Mouse (Mus musculus) liver, embryonic 11.5 days (tissue): ENCODE measurements around the gene Serinc5. TPM values are rescaled to one million over a fixed set of nuclear protein-coding genes. Genes with fewer than 3 reads are reported as not detected.
A peak's percentile ranks its signal among the peaks of the same experiment; 100 is the strongest.

ENCODE experiments used
- ATAC-seq: fragments of 200-750 bp; cut with Nextera tagmentation; replicated peaks from 2 replicates; pipeline ENCODE4 v1.8.0; 2017; ENCODE audit warnings: moderate number of reproducible peaks, mild to moderate bottlenecking, moderate TSS enrichment, moderate library complexity; ENCODE audit not compliant: low FRiP score
- DNase-seq: peaks from one replicate; pipeline ENCODE4 v3.0.0-alpha.2; 2017; ENCODE audit warnings: low spot score
- H3K27ac ChIP-seq: fragments of 300-500 bp; sonication (generic); 2 replicates; pipeline ENCODE4 v1.5.1; 2014; ENCODE audit warnings: mild to moderate bottlenecking, low read depth, low read length, control low read depth
- H3K27me3 ChIP-seq: fragments of 300-500 bp; sonication (generic); replicated peaks from 2 replicates; pipeline ENCODE4 v1.6.1; 2014; ENCODE audit warnings: low read length, mixed read lengths; ENCODE audit not compliant: control insufficient read depth, insufficient read depth
- H3K36me3 ChIP-seq: fragments of 300-500 bp; sonication (generic); 2 replicates; pipeline ENCODE4 v1.6.1; 2014; ENCODE audit warnings: mild to moderate bottlenecking, low read length, moderate library complexity, mixed read lengths; ENCODE audit not compliant: control insufficient read depth, insufficient read depth
- H3K4me1 ChIP-seq: fragments of 300-500 bp; sonication (generic); replicated peaks from 2 replicates; pipeline ENCODE4 v1.6.1; 2014; ENCODE audit warnings: low read length, mixed read lengths; ENCODE audit not compliant: control insufficient read depth, insufficient read depth
- H3K4me2 ChIP-seq: fragments of 300-500 bp; sonication (generic); 2 replicates; pipeline ENCODE4 v1.6.1; 2014; ENCODE audit warnings: mild to moderate bottlenecking, control low read depth, moderate library complexity
- H3K4me3 ChIP-seq: fragments of 300-500 bp; sonication (generic); 2 replicates; pipeline ENCODE4 v1.5.1; 2014; ENCODE audit warnings: low read depth, low read length, control low read depth
- H3K9ac ChIP-seq: fragments of 300-500 bp; sonication (generic); 2 replicates; pipeline ENCODE4 v1.6.1; 2014; ENCODE audit warnings: low read depth, low read length, control low read depth
- H3K9me3 ChIP-seq: fragments of 300-500 bp; sonication (generic); 2 replicates; pipeline ENCODE4 v1.6.1; 2016; ENCODE audit warnings: low read length, inconsistent platforms, mixed read lengths; ENCODE audit not compliant: control insufficient read depth
- WGBS: fragments of 180-500 bp; shearing (Covaris S2); extraction: QIAGEN DNeasy Blood & Tissue Kit; methylation state at CpG from one replicate; pipeline ENCODE4 v1.1.7; 2014; 5-methylcytosine and 5-hydroxymethylcytosine counted together
- polyA plus RNA-seq: library from polyadenylated mRNA; unstranded; fragments of >200 nt; fragmentation: Nextera tagmentation; extraction: Ambion mirVana; gene quantifications from 2 replicates; pipeline ENCODE4 v1.2.1, GENCODE M21; 2014

The Serinc5 gene
- polyA plus RNA-seq: 27.5 and 30.3 TPM in 2 replicates

DNA sequence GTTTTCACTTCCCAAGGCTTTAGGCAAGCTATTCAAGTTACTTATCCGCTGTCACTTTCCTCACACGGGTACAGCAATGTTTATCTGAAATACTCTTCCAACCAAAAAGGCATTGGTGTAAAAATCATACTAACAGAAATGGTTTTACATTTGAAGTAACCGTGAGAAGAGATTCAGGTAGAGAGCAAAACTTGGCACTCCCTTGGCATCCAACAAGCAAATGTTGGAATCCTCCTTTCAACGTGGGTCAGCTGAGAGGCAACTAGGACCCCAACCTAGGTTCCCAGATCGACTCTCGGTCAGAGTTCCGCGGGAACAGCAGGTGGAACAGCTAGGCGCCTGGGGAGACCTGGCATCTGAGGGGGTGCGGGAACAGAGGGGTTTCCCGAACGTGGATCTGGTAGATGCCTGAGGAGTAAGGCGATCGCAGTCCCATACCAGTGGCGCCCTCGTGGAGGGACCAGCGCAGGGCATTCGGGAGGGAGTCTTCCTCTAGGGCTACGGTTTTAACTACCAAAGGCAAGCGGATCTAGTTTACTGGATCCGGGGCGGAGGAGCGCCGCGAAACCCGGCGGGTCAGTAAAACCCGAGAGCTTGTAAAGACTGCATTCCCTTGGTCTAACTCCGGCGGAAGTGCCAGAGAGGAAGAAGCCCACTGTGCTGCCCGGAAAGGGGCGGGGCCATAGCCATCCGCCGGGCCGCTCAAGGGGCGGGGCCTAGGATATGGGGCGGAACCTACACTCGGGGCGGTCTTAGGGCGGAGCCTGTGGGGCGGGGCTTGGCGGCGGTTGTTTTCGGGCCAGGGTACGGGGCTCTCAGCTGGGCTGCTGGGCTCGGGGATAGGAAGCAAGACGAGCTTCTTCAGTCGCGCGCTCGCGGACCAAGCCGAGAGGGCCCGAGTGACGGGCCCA, at the start of gene Serinc5:
Serinc5 (plus strand) TSS at position 781 of the 911 bp plus-strand sequence.
- under 1% methylated on average over 55 of the region's 55 CpGs for WGBS
- H3K4me1 ChIP-seq: peaks cover 17% of the 10 kb centered on the region

DNA sequence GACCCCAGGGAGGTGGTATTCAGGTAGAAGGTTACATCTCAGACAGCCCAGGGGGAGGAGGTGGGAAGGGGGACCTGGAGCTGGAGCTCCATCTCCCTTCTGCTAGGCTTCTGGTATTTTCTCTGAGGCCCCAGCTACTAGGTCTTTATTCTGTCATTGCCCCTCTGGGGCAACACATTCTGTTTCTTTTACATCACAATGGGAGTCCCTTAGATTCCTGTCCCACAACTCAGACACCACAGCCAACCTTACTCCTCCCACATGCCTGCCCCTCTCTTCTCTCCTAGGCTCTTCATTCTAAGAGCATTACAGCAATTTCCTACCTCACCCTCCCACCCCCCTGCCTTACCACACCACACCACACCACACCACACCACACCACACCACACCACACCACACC, 34.8 kb upstream of the Serinc5 start, which contains the start of gene Spz1:
Spz1 (minus strand) TSS at position 101 of the 400 bp plus-strand sequence.
- no peak within 1 kb of the TSS for H3K4me3 ChIP-seq
- H3K27ac ChIP-seq: no peak within 1 kb of the TSS
- H3K4me1 ChIP-seq: peaks cover 6% of the 10 kb centered on the region
- no peaks in the 10 kb centered on the region for H3K27me3 ChIP-seq
- H3K9ac ChIP-seq: no peak within 1 kb of the TSS
- H3K9me3 ChIP-seq: no peaks in the 10 kb centered on the region
- ATAC-seq: no peak
- no peaks in the 10 kb centered on the region for H3K36me3 ChIP-seq
- DNase-seq: no peak
- H3K4me2 ChIP-seq: no peak within 1 kb of the TSS

More for the DNA sequence above, at the start of gene Serinc5:
- Histone ChIP-seq H3K4me2 (peak within 1 kb of the TSS; percentile 92), H3K27ac (peak within 1 kb of the TSS; percentile 98), H3K27me3 (no peaks in the 10 kb centered on the region), H3K9me3 (no peaks in the 10 kb centered on the region), H3K4me3 (peak within 1 kb of the TSS; percentile 80), H3K9ac (peak within 1 kb of the TSS; percentile 95), H3K36me3 (no peaks in the 10 kb centered on the region)
- peak; percentile 98 for DNase-seq
- ATAC-seq: peak; percentile 93

DNA sequence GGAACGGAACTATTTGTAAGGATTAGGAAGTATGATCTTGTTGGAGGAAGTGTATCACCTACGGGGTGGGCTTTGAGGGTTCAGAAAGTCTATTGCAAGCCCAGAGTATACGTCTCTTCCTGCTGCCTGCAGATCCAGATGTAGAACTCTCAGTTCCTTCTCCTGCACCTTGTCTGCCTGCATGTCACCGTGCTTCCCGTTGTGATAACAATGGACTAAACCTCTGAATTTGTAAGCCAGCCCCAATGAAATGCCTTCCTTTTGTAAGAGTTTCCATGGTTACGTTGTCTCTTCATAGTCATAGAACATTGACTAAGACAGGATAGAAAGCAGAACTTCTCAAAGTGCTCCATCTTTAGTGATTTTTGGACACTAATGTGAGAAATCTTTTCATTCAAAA, 34.2 kb upstream of the Serinc5 start:
- ATAC-seq (no peak), DNase-seq (no peak)
- Histone ChIP-seq H3K36me3 (no peaks in the 10 kb centered on the region), H3K4me2 (no peak overlapping the region), H3K27ac (no peak overlapping the region), H3K9ac (no peak overlapping the region), H3K9me3 (no peaks in the 10 kb centered on the region), H3K27me3 (no peaks in the 10 kb centered on the region), H3K4me1 (peaks cover 7% of the 10 kb centered on the region), H3K4me3 (no peak overlapping the region)
- 55% methylated on average over 6 of the region's 6 CpGs for WGBS

DNA sequence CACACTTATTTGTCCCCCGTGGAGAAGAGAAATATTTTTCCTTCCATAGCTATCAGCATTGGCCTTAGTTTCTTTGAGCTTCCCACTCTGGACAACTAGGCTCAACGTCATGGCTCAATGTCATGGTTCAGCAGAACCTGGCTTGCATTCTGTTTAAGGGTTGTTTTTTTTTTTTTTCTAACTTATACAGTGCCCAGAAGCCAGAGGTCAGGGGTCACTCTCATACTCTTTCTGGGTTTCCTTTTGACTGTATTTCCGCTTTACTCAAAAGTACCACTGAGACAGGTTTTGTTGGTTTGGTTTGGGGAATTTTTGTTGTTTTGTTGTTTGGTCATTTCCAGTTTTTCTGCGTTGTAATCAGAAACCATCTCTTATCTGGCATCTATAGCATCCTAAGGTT, 32.7 kb upstream of the Serinc5 start:
- Histone ChIP-seq H3K9ac (no peak overlapping the region), H3K9me3 (no peaks in the 10 kb centered on the region), H3K4me1 (peaks cover 7% of the 10 kb centered on the region), H3K4me3 (no peak overlapping the region), H3K27ac (no peak overlapping the region), H3K4me2 (no peak overlapping the region), H3K27me3 (no peaks in the 10 kb centered on the region), H3K36me3 (no peaks in the 10 kb centered on the region)
- DNase-seq (no peak), ATAC-seq (no peak)
- whole genome bisulfite sequencing: 71% methylated on average over 4 of the region's 4 CpGs

DNA sequence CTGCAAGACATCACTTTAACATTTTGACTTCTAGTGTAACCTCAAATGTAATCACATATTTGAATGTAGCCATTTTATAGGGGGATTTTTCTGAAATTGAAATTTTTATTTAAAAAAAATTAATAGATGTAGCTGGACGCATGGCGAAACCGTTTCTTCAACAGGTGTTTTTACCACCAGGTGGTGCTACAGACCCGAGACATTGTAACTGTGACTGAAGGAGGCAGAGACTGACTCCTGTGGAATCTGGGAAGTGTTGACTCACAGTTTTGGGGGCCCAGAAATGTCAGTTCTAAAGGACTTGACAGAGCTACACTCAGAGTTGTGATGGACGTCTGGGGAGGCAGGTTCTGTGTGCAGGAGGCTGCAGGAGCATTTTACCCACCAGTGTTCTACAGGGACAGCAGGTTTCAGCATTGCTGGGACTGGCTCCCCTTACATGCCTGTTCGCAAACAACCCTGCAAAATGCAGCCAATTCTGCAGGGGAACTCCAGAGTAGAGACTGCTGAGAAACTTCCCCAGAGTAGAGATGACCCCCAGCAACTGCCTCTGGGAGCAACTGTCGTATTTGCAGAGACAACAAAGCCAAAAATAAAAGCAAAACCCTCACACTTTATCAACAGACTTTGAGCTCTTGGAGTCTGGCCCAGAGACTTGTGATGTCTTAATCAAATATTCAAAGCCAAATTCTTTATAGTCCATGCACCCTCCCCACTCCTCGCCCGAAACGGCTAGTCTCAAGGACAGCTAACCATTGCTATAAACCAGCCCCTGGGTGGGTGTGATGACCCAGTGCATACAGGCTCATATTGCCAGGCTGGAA, 30.5 kb upstream of the Serinc5 start:
- H3K27me3 ChIP-seq: no peaks in the 10 kb centered on the region
- no peak overlapping the region for H3K4me2 ChIP-seq
- DNase-seq (peak; percentile 45), ATAC-seq (peak; percentile 71)
- WGBS: 42% methylated on average over 10 of the region's 10 CpGs
- H3K27ac ChIP-seq: no peak overlapping the region
- H3K4me1 ChIP-seq: peaks cover 7% of the 10 kb centered on the region
- peak overlapping the region; percentile 43 for H3K9ac ChIP-seq
- no peaks in the 10 kb centered on the region for H3K36me3 ChIP-seq
- H3K4me3 ChIP-seq: no peak overlapping the region
- H3K9me3 ChIP-seq: no peaks in the 10 kb centered on the region

DNA sequence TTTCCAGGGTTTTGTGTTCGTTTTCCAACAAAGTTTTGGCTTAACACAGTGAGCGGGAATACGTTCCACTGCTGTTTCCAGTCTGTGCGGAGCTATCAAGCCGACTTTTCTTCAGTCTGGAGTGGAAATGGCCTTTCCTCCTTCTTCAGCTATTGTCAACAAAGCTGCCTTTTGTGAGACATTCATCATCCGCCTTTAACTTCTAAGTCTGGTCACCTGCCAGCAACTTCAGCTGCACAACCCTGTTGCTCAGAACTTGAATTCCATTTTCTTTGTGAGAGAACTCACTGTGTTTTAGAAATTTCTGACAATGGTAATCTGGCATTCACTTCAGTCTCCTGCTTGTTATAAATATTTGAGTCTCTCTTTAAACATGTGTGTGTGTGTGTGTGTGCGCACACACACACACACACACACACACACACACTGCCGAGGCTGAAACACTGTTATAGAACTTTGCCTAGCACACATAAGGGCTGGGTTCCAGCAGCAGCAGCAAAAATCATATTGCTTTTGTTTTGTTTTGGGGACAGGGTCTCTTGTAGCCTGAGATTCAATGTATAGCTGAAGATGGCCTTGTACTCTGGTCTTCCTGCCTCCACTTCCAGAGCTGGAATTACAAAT, 26.7 kb upstream of the Serinc5 start:
- no peak overlapping the region for H3K4me3 ChIP-seq
- no peak overlapping the region for H3K27ac ChIP-seq
- no peaks in the 10 kb centered on the region for H3K9me3 ChIP-seq
- no peak for DNase-seq
- no peaks in the 10 kb centered on the region for H3K27me3 ChIP-seq
- H3K4me2 ChIP-seq: no peak overlapping the region
- no peak overlapping the region for H3K9ac ChIP-seq
- H3K36me3 ChIP-seq: no peaks in the 10 kb centered on the region
- 80% methylated on average over 8 of the region's 8 CpGs for WGBS
- ATAC-seq: no peak
- H3K4me1 ChIP-seq: peaks cover 16% of the 10 kb centered on the region

DNA sequence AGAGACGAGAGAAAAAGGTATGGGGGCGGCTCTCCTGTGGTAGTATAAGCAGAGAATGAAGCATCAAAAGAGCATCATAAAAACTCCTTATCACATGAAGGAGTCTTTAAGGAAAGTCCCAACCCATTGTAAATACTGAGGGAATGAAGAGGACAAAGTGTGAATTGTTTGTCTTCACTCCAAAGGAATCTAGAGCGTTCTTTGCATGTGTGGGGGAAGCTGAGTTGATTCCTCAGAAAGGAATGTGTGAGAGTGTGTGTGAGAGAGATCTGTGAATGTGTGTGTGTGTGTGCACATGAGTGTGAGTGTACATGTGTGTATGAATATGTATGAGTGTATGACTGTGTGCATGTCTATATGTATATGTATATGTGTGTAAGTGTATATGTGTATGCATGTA, 22.2 kb upstream of the Serinc5 start:
- H3K9me3 ChIP-seq: no peaks in the 10 kb centered on the region
- H3K27me3 ChIP-seq: no peaks in the 10 kb centered on the region
- WGBS: 62% methylated on average over 3 of the region's 3 CpGs
- peaks cover 30% of the 10 kb centered on the region for H3K4me1 ChIP-seq
- H3K9ac ChIP-seq: peak overlapping the region; percentile 44; the same call in 1 of the 2 replicates
- ATAC-seq (no peak), DNase-seq (no peak)
- no peak overlapping the region for H3K4me2 ChIP-seq
- H3K36me3 ChIP-seq: no peaks in the 10 kb centered on the region
- H3K4me3 ChIP-seq: no peak overlapping the region
- no peak overlapping the region; the same call in none of the 2 replicates for H3K27ac ChIP-seq

DNA sequence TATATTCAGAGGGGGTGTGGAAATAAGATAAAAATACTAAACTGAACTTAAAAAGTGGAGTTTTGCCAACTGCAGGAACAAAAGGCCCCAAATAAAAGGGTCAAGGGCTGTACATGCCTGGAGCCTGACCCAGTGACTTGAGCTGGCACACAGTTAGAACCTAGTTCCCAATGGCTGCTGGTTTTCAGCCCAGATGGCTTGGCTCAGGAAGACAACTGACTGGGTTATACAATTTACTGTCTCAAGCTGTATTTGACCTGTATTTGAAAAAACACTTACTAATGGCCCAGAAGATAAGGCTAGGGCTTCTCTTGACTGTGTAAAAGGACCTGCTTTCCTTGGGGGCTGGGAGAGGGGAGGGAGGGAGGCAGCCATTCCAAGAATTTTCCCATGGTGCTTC, 21.6 kb upstream of the Serinc5 start:
- ATAC-seq (no peak; the same call in 1 of the 2 replicates), DNase-seq (no peak)
- H3K27ac ChIP-seq: peak overlapping the region; percentile 84
- no peak overlapping the region for H3K4me3 ChIP-seq
- no peak overlapping the region for H3K4me2 ChIP-seq
- peaks cover 35% of the 10 kb centered on the region for H3K4me1 ChIP-seq
- H3K9me3 ChIP-seq: no peaks in the 10 kb centered on the region
- H3K9ac ChIP-seq: 0 out of 2 replicates have a peak overlapping the region, but pooled peaks have one; percentile 30
- no peaks in the 10 kb centered on the region for H3K27me3 ChIP-seq
- no peaks in the 10 kb centered on the region for H3K36me3 ChIP-seq
